Mouse (Mus musculus) kidney, postnatal 0 days (tissue): ENCODE measurements around the gene Ppcs. TPM values are rescaled to one million over a fixed set of nuclear protein-coding genes. Genes with fewer than 3 reads are reported as not detected.

ENCODE experiments used
- ATAC-seq: fragments of 200-750 bp; cut with Nextera tagmentation; replicated peaks from 2 replicates; pipeline ENCODE4 v1.8.0; 2017; ENCODE audit warnings: low read depth, moderate number of reproducible peaks, moderate TSS enrichment, moderate library complexity; ENCODE audit not compliant: low FRiP score
- DNase-seq: peaks from one replicate; pipeline ENCODE4 v3.0.0-alpha.2; 2016; ENCODE audit warnings: low spot score
- H3K27ac ChIP-seq: fragments of 300-500 bp; sonication (generic); 2 replicates; pipeline ENCODE4 v1.5.1; 2014; ENCODE audit warnings: mild to moderate bottlenecking
- H3K27me3 ChIP-seq: fragments of 300-500 bp; sonication (generic); 2 replicates; pipeline ENCODE4 v1.6.1; 2014; ENCODE audit warnings: low read length, mixed read lengths; ENCODE audit not compliant: insufficient read depth
- H3K36me3 ChIP-seq: fragments of 300-500 bp; sonication (generic); 2 replicates; pipeline ENCODE4 v1.6.1; 2014; ENCODE audit warnings: low read length, mixed read lengths; ENCODE audit not compliant: insufficient read depth
- H3K4me1 ChIP-seq: fragments of 300-500 bp; sonication (generic); replicated peaks from 2 replicates; pipeline ENCODE4 v1.6.1; 2014; ENCODE audit warnings: antibody characterized with exemption, low read length, mixed read lengths; ENCODE audit not compliant: insufficient read depth
- H3K4me2 ChIP-seq: fragments of 300-500 bp; sonication (generic); 2 replicates; pipeline ENCODE4 v1.6.1; 2014; ENCODE audit warnings: mild to moderate bottlenecking, low read length, moderate library complexity, mixed read lengths
- H3K4me3 ChIP-seq: fragments of 300-500 bp; sonication (generic); replicated peaks from 2 replicates; pipeline ENCODE4 v1.5.1; 2014; ENCODE audit warnings: low read depth, low read length
- H3K9ac ChIP-seq: fragments of 300-500 bp; sonication (generic); 2 replicates; pipeline ENCODE4 v1.6.1; 2014; ENCODE audit warnings: low read depth, low read length
- H3K9me3 ChIP-seq: fragments of 300-500 bp; sonication (generic); replicated peaks from 2 replicates; pipeline ENCODE4 v1.6.1; 2016; ENCODE audit warnings: low read length, inconsistent platforms, mixed read lengths
- CTCF ChIP-seq: IDR thresholded peaks from 2 replicates; pipeline ENCODE4 v1.5.1; 2016; ENCODE audit warnings: antibody characterized with exemption, low read depth, mild to moderate bottlenecking, moderate library complexity
- WGBS: fragments of 180-500 bp; shearing (Covaris S2); extraction: QIAGEN DNeasy Blood & Tissue Kit; methylation state at CpG from one replicate; pipeline ENCODE4 v1.1.7; 2014; 5-methylcytosine and 5-hydroxymethylcytosine counted together
- polyA plus RNA-seq: library from polyadenylated mRNA; unstranded; fragments of >200 nt; fragmentation: Nextera tagmentation; extraction: Ambion mirVana; gene quantifications from 2 replicates; pipeline ENCODE4 v1.2.1, GENCODE M21; 2015

Gene Ppcs
- 64.5 and 68.0 TPM in 2 replicates for polyA plus RNA-seq

DNA sequence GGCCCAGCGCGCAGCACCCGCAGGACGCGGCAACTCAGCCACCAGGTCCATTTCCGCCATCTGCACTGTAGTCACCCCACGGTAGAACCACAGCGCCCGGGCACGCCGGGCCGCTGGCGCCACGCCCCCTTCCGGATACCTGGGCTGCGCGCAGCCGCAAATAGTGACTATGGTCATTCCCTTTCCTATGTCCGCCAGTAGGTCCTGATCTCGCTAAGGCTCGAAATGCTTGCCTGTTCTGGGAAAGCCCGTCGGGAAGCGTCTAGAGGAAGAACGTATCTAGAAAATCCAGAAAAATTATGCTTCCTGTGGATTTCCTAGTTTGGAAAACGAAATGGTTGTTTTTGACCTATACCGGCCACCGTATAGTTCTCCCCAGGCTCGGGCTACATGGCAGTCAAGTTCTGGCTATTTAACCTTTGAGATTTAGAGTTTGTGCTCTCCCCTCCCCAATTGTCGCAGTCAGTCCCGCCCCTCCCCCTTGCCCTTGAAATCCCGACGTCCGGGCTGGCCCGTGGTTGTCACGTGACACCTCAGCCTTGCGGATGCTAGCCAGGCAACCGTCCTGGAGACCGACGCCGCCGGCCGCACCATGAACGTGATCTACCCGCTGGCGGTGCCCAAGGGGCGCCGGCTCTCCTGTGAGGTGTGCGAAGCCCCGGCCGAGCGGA is at the start of gene Ppcs, which contains the start of gene Zmynd12:
Ppcs (minus strand) TSS at position 127 of the 671 bp plus-strand sequence.
Zmynd12 (plus strand) TSS at position 521 of the 671 bp plus-strand sequence.
- Histone ChIP-seq H3K9ac (peak within 1 kb of the TSS; percentile 81), H3K4me1 (peaks cover 9% of the 10 kb centered on the region; the same call in 1 of the 2 replicates), H3K36me3 (peaks cover 12% of the 10 kb centered on the region; the same call in 1 of the 2 replicates), H3K27me3 (no peaks in the 10 kb centered on the region), H3K4me3 (peak within 1 kb of the TSS; percentile 61), H3K4me2 (peak within 1 kb of the TSS; percentile 80), H3K9me3 (no peaks in the 10 kb centered on the region), H3K27ac (peak within 1 kb of the TSS; percentile 89)
- peak; percentile 52 for TF ChIP-seq CTCF
- WGBS: under 1% methylated on average over 52 of the region's 52 CpGs
- DNase-seq (peak; percentile 97), ATAC-seq (peak; percentile 93)

DNA sequence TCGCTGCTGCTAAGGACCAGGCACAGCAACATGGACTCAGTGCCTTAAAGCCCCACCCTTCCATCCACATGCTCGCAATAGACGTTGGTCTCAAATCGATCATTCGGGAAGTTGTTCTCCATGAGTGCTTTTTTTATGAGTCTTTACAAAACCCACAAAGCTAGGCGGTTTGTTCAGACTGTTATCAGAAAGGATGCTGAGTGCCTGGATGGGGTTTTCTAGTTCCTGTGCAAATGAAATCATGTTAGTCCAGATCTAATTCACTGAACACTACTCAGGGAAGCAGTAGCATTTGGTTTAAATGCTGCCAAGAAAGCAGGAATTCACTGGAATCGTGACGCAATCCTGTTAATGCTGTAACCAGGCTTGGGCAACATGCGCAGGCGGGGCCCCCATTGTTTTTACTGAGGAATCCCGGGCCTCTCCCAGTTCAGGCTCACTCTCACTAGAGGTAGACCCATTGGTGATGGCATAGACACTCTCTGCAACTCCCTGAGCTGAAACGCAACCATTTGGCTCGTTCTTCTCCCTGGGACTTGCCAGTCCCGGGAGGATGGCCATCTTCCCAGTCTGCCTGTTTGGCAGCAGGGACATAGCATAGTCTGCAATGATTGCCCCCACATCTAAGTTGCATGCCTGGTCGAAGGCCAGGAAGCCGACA is 45.6 kb upstream of the Ppcs start:
- Histone ChIP-seq H3K4me2 (no peak overlapping the region), H3K27ac (no peak overlapping the region), H3K36me3 (no peaks in the 10 kb centered on the region), H3K4me1 (0 out of 2 replicates have a peak, but pooled peaks cover 2% of the 10 kb centered on the region), H3K4me3 (no peak overlapping the region), H3K9me3 (no peaks in the 10 kb centered on the region), H3K9ac (no peak overlapping the region), H3K27me3 (no peaks in the 10 kb centered on the region)
- WGBS: 74% methylated on average over 16 of the region's 16 CpGs
- ATAC-seq (no peak), DNase-seq (no peak)
- no peak for TF ChIP-seq CTCF

DNA sequence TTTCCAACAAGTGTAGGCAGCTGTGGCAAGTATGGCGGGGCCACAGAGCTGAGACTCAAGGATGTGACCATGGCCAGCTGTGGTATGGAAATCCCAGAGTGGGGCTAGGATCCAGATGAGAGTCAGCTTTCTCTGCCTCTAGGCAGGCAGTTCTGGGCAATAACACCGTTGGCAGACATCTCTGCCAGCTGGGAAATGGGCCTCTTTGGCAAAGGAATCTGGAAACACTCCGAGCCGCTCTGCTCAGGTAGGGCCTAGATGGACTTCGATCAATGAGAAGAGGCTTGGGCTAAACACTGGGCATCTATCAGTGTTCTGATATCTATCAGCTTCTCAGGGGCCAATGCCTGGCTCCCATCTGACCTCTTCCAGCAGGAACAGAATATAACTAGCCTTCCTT is 43.6 kb upstream of the Ppcs start:
- no peaks in the 10 kb centered on the region for H3K27me3 ChIP-seq
- TF ChIP-seq CTCF: no peak
- no peak overlapping the region for H3K4me3 ChIP-seq
- H3K9ac ChIP-seq: no peak overlapping the region
- ATAC-seq: no peak
- no peak overlapping the region for H3K4me2 ChIP-seq
- WGBS: 88% methylated on average over 5 of the region's 5 CpGs
- no peaks in the 10 kb centered on the region for H3K4me1 ChIP-seq
- H3K36me3 ChIP-seq: no peaks in the 10 kb centered on the region
- H3K27ac ChIP-seq: no peak overlapping the region
- no peaks in the 10 kb centered on the region for H3K9me3 ChIP-seq
- no peak for DNase-seq

DNA sequence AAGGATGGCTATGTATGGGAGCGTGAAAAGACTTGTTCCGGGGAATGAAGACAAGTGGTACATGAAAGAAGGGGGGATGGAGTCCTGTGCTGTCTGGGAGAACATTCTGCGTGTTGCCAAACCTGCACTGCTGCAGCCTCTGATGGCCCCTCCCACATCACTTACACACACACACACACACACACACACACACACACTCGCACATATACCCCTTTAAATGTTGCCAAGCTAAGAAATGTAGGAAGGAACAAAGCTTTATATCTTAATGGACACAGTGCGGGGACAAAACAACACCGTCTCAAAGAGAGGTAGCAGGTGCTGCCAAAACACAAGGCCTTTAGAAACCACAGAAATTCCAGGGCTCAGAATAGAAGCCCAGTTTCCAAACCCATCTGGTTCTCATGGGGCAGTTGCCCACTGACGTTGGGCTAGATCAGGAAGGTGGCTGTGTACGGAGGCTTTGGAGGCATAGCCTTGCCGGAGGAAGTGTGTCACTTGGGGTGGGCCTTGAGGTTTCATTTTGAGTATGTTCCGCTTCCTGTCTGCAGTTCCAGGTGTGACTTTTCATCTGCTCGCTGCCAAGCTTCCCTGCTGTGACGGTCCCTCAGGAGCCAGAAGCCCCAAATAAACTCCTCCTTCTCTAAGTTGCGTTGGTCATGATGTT is 41.7 kb upstream of the Ppcs start:
- no peak overlapping the region; the same call in 1 of the 2 replicates for H3K4me2 ChIP-seq
- 57% methylated on average over 13 of the region's 13 CpGs for WGBS
- H3K27me3 ChIP-seq: no peaks in the 10 kb centered on the region
- H3K36me3 ChIP-seq: no peaks in the 10 kb centered on the region
- no peak for TF ChIP-seq CTCF
- H3K9me3 ChIP-seq: no peaks in the 10 kb centered on the region
- no peak overlapping the region for H3K4me3 ChIP-seq
- DNase-seq: no peak
- no peak overlapping the region for H3K9ac ChIP-seq
- peak overlapping the region; percentile 8; the same call in 1 of the 2 replicates for H3K27ac ChIP-seq
- H3K4me1 ChIP-seq: no peaks in the 10 kb centered on the region
- no peak for ATAC-seq

DNA sequence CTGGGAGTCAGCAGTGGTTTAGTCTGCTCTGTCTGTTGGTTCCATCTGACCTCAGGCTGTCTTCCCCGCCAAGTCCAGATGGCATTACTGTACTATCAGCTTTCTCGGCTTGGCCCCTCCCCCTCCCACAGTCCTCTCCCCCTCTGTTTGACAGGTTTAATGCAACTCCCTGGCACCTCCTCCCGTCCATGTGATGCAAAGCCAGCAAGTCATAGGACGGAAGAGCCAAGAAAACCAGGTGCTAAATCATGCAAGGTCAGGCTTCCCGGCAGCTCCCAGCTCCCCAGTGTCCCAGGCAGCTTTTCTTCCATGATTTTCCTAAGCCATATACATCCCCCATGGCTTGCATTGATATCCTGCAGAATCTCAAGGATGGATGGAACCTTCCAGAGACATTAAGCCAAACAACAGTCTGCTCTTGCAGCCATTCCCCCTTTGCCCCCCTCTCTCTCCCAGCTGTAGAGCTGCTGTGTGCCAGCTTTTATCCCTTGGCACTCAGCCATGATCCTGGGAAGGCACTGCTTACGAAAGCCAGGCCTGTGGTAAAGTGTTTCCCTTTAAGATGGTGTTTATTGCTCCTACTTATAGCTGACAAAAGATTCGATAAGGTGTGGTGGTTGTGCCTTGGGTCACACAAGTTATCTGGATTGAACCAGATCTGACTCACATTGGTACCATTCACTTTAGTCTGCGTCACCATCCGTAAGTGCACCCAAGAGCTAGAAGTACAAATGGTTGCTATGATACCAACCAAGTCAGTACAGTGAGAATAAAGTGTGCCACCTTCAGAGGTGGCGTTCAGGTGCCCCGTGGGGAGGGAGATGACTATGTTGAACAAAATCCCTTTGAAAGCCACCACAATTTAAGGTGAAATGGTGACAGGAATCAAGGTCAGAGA is 40.9 kb upstream of the Ppcs start:
- DNase-seq: peak; percentile 88
- 34% methylated on average over 11 of the region's 11 CpGs for WGBS
- ATAC-seq: peak; percentile 81
- Histone ChIP-seq H3K27me3 (no peaks in the 10 kb centered on the region), H3K4me2 (no peak overlapping the region; the same call in 1 of the 2 replicates), H3K9me3 (no peaks in the 10 kb centered on the region), H3K4me1 (no peaks in the 10 kb centered on the region), H3K36me3 (no peaks in the 10 kb centered on the region), H3K27ac (peak overlapping the region; percentile 54; the same call in 1 of the 2 replicates), H3K4me3 (no peak overlapping the region), H3K9ac (no peak overlapping the region)
- TF ChIP-seq CTCF: peak; percentile 21; the same call in 1 of the 2 replicates
